Mouse (Mus musculus): ENCODE measurements around the gene Fhl2.
"Not testable (repeated sequence)": the region's sequence is repeated elsewhere in the genome, so short reads cannot be mapped to it uniquely, and the experiment has no call there.

Fhl2 gene

GRCm38 (mm10) chr1:43193423-43193822, 3.4 kb downstream of the Fhl2 start:
- in situ Hi-C loops (cut with MboI, MseI): no loop called here

GRCm38 (mm10) chr1:43192471-43192870, 4.3 kb downstream of the Fhl2 start:
- in situ Hi-C loops (cut with MboI, MseI): no loop called here

- in situ Hi-C loops (cut with MboI, MseI): no loop called here
Measured at GRCm38 (mm10) chr1:43191078-43191477, 5.7 kb downstream of the Fhl2 start.

- in situ Hi-C loops (cut with MboI, MseI): not testable (repeated sequence)
Measured at GRCm38 (mm10) chr1:43188893-43189292, 7.9 kb downstream of the Fhl2 start.

- in situ Hi-C loops (cut with MboI, MseI): no loop called here
Measured at GRCm38 (mm10) chr1:43186334-43186733, 10.4 kb downstream of the Fhl2 start.

GRCm38 (mm10) chr1:43180912-43181311, 15.9 kb downstream of the Fhl2 start:
- in situ Hi-C loops (cut with MboI, MseI): no loop called here

- in situ Hi-C loops (cut with MboI, MseI): no loop called here
Measured at GRCm38 (mm10) chr1:43178780-43179179, 18.0 kb downstream of the Fhl2 start.

GRCm38 (mm10) chr1:43178378-43178777, 18.4 kb downstream of the Fhl2 start:
- in situ Hi-C loops (cut with MboI, MseI): no loop called here

- in situ Hi-C loops (cut with MboI, MseI): no loop called here
Measured at GRCm38 (mm10) chr1:43173283-43174226, 23.2 kb downstream of the Fhl2 start.

GRCm38 (mm10) chr1:43171816-43172215, 25.0 kb downstream of the Fhl2 start:
- in situ Hi-C loops (cut with MboI, MseI): no loop called here

- in situ Hi-C loops (cut with MboI, MseI): no loop called here
Measured at GRCm38 (mm10) chr1:43171093-43171492, 25.7 kb downstream of the Fhl2 start.

GRCm38 (mm10) chr1:43169661-43170060, 27.1 kb downstream of the Fhl2 start:
- in situ Hi-C loops (cut with MboI, MseI): no loop called here

- in situ Hi-C loops (cut with MboI, MseI): no loop called here
Measured at GRCm38 (mm10) chr1:43169227-43169626, 27.6 kb downstream of the Fhl2 start.

GRCm38 (mm10) chr1:43168618-43169017, 28.2 kb downstream of the Fhl2 start:
- in situ Hi-C loops (cut with MboI, MseI): no loop called here

- in situ Hi-C loops (cut with MboI, MseI): no loop called here
Measured at GRCm38 (mm10) chr1:43168026-43168425, 28.8 kb downstream of the Fhl2 start.

GRCm38 (mm10) chr1:43164582-43164981, 32.2 kb downstream of the Fhl2 start:
- in situ Hi-C loops (cut with MboI, MseI): no loop called here

GRCm38 (mm10) chr1:43163467-43164418, 33.0 kb downstream of the Fhl2 start:
- in situ Hi-C loops (cut with MboI, MseI): no loop called here

GRCm38 (mm10) chr1:43163084-43163466, 33.7 kb downstream of the Fhl2 start:
- in situ Hi-C loops (cut with MboI, MseI): no loop called here

- in situ Hi-C loops (cut with MboI, MseI): no loop called here
Measured at GRCm38 (mm10) chr1:43162394-43162793, 34.4 kb downstream of the Fhl2 start.

- in situ Hi-C loops (cut with MboI, MseI): no loop called here
Measured at GRCm38 (mm10) chr1:43159429-43159828, 37.4 kb downstream of the Fhl2 start.

- in situ Hi-C loops (cut with MboI, MseI): no loop called here
Measured at GRCm38 (mm10) chr1:43157907-43158306, 38.9 kb downstream of the Fhl2 start.

- in situ Hi-C loops (cut with MboI, MseI): no loop called here
Measured at GRCm38 (mm10) chr1:43154491-43154890, 42.3 kb downstream of the Fhl2 start.

Measured in T-helper 17 cell (primary cell).